Mouse (Mus musculus) limb, embryonic 15.5 days (tissue): Measurements from ENCODE around the gene Zfp600. TPM values are rescaled to one million over a fixed set of nuclear protein-coding genes. Genes with fewer than 3 reads are reported as not detected.
A peak's percentile ranks its signal among the peaks of the same experiment; 100 is the strongest.
"Not testable (repeated sequence)": the region's sequence is repeated elsewhere in the genome, so short reads cannot be mapped to it uniquely, and the experiment has no call there.

ENCODE experiments used
- ATAC-seq: fragments of 200-750 bp; cut with Nextera tagmentation; 2 replicates; pipeline ENCODE4 v1.8.0; 2017; ENCODE audit warnings: low read depth, moderate TSS enrichment; ENCODE audit not compliant: insufficient number of reproducible peaks, low FRiP score, low TSS enrichment
- H3K27ac ChIP-seq: fragments of 300-500 bp; sonication (generic); 2 replicates; pipeline ENCODE4 v1.5.1; 2015; ENCODE audit warnings: moderate library complexity, mild to moderate bottlenecking, inconsistent platforms
- H3K27me3 ChIP-seq: fragments of 300-500 bp; sonication (generic); 2 replicates; pipeline ENCODE4 v1.6.1; 2015; ENCODE audit warnings: inconsistent platforms
- H3K36me3 ChIP-seq: fragments of 300-500 bp; sonication (generic); 2 replicates; pipeline ENCODE4 v1.6.1; 2015; ENCODE audit warnings: inconsistent platforms
- H3K4me1 ChIP-seq: fragments of 300-500 bp; sonication (generic); 2 replicates; pipeline ENCODE4 v1.6.1; 2015; ENCODE audit warnings: inconsistent platforms
- H3K4me2 ChIP-seq: fragments of 300-500 bp; sonication (generic); 2 replicates; pipeline ENCODE4 v1.6.1; 2015; ENCODE audit warnings: mild to moderate bottlenecking, inconsistent platforms
- H3K4me3 ChIP-seq: fragments of 300-500 bp; sonication (generic); 2 replicates; pipeline ENCODE4 v1.5.1; 2015; ENCODE audit warnings: mild to moderate bottlenecking, inconsistent platforms
- H3K9ac ChIP-seq: fragments of 300-500 bp; sonication (generic); 2 replicates; pipeline ENCODE4 v1.6.1; 2015; ENCODE audit warnings: inconsistent platforms
- H3K9me3 ChIP-seq: fragments of 300-500 bp; sonication (generic); 2 replicates; pipeline ENCODE4 v1.6.1; 2016; ENCODE audit warnings: inconsistent platforms
- WGBS: fragments of 180-500 bp; shearing (Covaris S2); methylation state at CpG from one replicate; pipeline ENCODE4 v1.1.7; 2015; 5-methylcytosine and 5-hydroxymethylcytosine counted together
- polyA plus RNA-seq: library from polyadenylated mRNA; unstranded; fragments of >200 nt; fragmentation: Nextera tagmentation; extraction: Ambion mirVana; gene quantifications from 2 replicates; pipeline ENCODE4 v1.2.1, GENCODE M21; 2015

The Zfp600 gene
- not detected in 2 replicates for polyA plus RNA-seq

DNA sequence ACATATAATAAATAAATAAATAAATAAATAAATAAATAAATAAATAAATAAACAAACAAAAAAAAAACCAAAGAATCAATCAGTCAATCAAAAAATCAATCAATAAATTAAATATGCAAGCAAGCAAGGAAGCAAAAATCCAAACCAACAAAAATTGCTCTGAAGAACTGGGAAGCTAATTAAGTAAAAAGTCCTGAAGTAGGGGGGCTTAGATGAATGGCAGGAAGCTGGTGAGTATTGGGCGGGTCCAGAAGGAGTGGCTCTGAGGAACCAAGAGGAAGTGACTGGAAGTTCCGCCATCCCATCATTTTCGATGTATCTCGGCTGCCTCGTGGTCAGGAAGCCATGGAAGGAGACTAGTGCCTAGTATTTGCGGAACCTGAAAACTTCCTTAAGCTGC lies at the start of gene Zfp600:
Zfp600 (plus strand) TSS at position 301 of the 400 bp plus-strand sequence.
- not testable (repeated sequence) for H3K27ac ChIP-seq, H3K4me2 ChIP-seq, H3K9ac ChIP-seq, H3K9me3 ChIP-seq, H3K27me3 ChIP-seq, H3K4me1 ChIP-seq, ATAC-seq, H3K4me3 ChIP-seq, H3K36me3 ChIP-seq
- no CpG with 5 or more reads among the region's 6 CpGs for WGBS

DNA sequence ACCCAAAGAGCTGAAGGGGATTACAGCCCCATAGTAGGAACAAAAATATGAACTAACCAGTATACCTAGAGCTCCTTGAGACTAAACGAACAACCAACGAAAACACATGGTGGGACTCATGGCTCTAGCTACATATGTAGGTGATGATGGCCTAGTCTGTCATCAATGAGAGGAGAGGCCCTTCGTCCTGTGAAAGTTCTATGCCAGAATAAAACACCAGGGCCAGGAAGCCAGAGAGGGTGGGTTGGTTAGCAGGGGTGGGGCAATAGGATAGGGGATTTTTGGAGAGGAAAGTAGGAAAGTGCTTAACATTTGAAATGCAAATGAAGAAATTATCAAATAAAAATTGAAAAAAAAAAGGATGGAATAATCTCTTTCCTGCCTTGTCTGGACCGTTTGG lies 6.3 kb downstream of the Zfp600 start:
- not testable (repeated sequence) for H3K27me3 ChIP-seq, H3K27ac ChIP-seq, H3K9ac ChIP-seq, H3K4me3 ChIP-seq, H3K4me2 ChIP-seq, H3K9me3 ChIP-seq, ATAC-seq, H3K36me3 ChIP-seq, H3K4me1 ChIP-seq
- whole genome bisulfite sequencing = 72% methylated on average over 4 of the region's 4 CpGs

DNA sequence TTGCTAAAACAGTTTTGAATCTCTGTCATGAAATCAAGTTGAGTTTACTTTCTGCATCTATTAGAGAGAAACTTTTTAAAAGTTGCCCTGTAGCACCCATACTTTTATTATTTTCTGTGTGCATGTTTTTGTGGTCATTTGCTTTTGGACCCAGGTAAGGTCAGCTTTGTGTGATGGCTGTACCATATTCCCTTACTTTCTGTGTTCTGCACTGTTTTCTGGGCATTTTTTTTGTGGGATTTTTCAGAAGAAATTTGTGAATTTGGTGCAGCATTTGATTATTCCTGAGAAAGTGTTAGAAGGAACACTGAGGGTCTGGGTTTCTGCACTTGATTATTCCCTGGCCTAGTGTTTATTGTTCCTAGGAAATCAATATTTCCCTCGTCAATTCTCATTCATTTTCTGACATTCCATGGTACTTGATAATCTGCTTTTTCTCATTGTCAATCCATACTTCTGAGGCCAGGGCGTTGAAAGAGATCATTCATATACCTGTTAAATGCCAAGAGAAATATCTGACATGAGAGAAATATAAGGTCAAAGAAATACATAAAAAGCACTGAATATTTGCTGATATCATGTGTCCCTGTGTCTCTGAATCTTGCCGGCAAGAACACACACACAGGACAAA lies 10.7 kb downstream of the Zfp600 start:
- not testable (repeated sequence) for H3K36me3 ChIP-seq, H3K4me1 ChIP-seq, H3K27me3 ChIP-seq, H3K9ac ChIP-seq, H3K4me2 ChIP-seq, H3K27ac ChIP-seq, H3K4me3 ChIP-seq, ATAC-seq
- 80% methylated on average over 3 of the region's 3 CpGs for WGBS
- peaks cover 11% of the 10 kb centered on the region; the same call in 1 of the 2 replicates for H3K9me3 ChIP-seq

GRCm38 (mm10) chr4:146167879-146168532 lies 11.4 kb downstream of the Zfp600 start:
- peak; percentile 71 for ATAC-seq
- WGBS = 78% methylated on average over 10 of the region's 10 CpGs

DNA sequence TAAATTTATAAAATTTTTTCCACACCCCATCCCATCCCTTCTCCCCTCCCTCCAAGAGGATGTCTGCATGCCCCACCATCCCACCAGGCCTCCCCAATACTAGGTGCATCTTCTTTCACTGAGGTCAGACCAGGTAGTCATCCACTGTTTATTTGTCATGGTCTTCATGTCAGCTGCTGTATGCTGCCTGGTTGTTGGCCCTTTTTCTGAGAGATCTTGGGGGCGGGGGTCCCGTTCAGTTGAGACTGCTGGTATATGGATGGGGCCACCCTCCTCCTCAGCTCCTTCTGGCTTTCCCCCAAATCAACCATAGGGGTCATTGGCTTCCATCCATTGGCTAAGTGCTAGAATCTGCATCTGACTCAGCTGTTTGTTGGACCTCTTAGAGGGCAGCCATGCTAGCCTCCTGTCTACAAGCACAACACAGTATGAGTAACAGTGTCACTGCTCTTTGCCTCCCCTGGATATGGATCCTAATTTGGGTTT lies 12.1 kb downstream of the Zfp600 start:
- no CpG with 5 or more reads among the region's 2 CpGs for WGBS
- ATAC-seq = peak; percentile 78

More at GRCm38 (mm10) chr4:146167879-146168532, 11.4 kb downstream of the Zfp600 start:
- H3K36me3 ChIP-seq, H3K9ac ChIP-seq, H3K4me2 ChIP-seq, H3K4me1 ChIP-seq, H3K27me3 ChIP-seq, H3K27ac ChIP-seq, H3K4me3 ChIP-seq: not testable (repeated sequence)
- peaks cover 11% of the 10 kb centered on the region; the same call in 1 of the 2 replicates for H3K9me3 ChIP-seq

GRCm38 (mm10) chr4:146173378-146174226 lies 17.0 kb downstream of the Zfp600 start:
- not testable (repeated sequence) for H3K27ac ChIP-seq, H3K36me3 ChIP-seq, H3K27me3 ChIP-seq, H3K4me2 ChIP-seq, H3K4me3 ChIP-seq, H3K9ac ChIP-seq, H3K4me1 ChIP-seq
- WGBS = 61% methylated on average over 4 of the region's 4 CpGs
- H3K9me3 ChIP-seq = peaks cover 11% of the 10 kb centered on the region; the same call in 1 of the 2 replicates
- ATAC-seq = peak; percentile 85

More for the DNA sequence above, 12.1 kb downstream of the Zfp600 start:
- H3K27ac ChIP-seq, H3K4me2 ChIP-seq, H3K36me3 ChIP-seq, H3K27me3 ChIP-seq, H3K4me1 ChIP-seq, H3K4me3 ChIP-seq, H3K9ac ChIP-seq: not testable (repeated sequence)
- H3K9me3 ChIP-seq = peaks cover 16% of the 10 kb centered on the region

DNA sequence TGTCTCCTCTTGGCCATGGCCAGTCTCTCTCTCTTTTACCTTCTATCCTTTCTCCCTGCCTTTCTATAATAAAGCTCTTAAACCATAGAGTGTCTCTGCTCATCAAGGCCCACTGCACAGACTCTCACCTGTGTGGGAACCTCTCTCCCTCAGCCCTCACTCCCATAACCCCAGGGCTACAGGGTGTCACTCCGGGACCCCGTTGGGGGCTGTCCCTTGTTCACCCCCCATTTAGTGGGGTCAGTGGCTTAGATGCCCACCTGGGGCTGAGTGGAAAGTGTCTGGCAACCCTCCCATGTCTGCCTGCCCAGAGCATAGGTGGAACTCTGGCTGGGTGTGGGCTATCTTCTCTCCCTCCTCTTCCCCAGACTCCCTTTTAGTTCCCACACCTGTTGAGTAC lies 47.7 kb downstream of the Zfp600 start:
- not testable (repeated sequence) for H3K4me1 ChIP-seq, H3K27me3 ChIP-seq, H3K4me3 ChIP-seq, ATAC-seq, H3K36me3 ChIP-seq, H3K27ac ChIP-seq, H3K9ac ChIP-seq, H3K9me3 ChIP-seq, H3K4me2 ChIP-seq
- WGBS = 80% methylated on average over 2 of the region's 2 CpGs

- peak; percentile 69; the same call in 1 of the 2 replicates for ATAC-seq
- H3K36me3 ChIP-seq, H3K27ac ChIP-seq, H3K27me3 ChIP-seq, H3K9ac ChIP-seq, H3K4me3 ChIP-seq, H3K4me1 ChIP-seq, H3K4me2 ChIP-seq, H3K9me3 ChIP-seq: not testable (repeated sequence)
- 4% methylated on average over 31 of the region's 113 CpGs for WGBS
Observed at GRCm38 (mm10) chr4:146239252-146240244, 82.9 kb downstream of the Zfp600 start.

GRCm38 (mm10) chr4:146242119-146242518 lies 85.5 kb downstream of the Zfp600 start:
- H3K4me3 ChIP-seq, ATAC-seq, H3K27me3 ChIP-seq, H3K9ac ChIP-seq, H3K9me3 ChIP-seq, H3K27ac ChIP-seq, H3K4me2 ChIP-seq, H3K4me1 ChIP-seq, H3K36me3 ChIP-seq: not testable (repeated sequence)
- WGBS = 68% methylated on average over 5 of the region's 5 CpGs
